Comparison of ENCODE assay signal across 8 mouse cellular contexts in genomic region chr2:145676544-145676925, GRCm38 (mm10). TPM values are rescaled to one million over a fixed set of nuclear protein-coding genes. Genes with fewer than 3 reads are reported as not detected.
DNase-seq lines count a peak whose midpoint lies in the region; ATAC-seq lines count a peak whose summit lies in the region.
"Had no signal": no experiment of that assay in that cellular context is flagged by ENCODE, and none has a peak within 500 bp of the region (broad histone marks: within the 10 kb centered on the region; RNA-seq: fewer than 3 reads in every experiment).

No protein-coding gene starts in this region.

- 16% methylated on average over 3 of the region's 3 CpGs for WGBS in kidney, embryonic 15.5 days
- 40% methylated on average over 3 of the region's 3 CpGs for WGBS in embryonic facial prominence, embryonic 14.5 days

- H3K4me2 ChIP-seq in kidney, embryonic 15.5 days = peak overlapping the region; percentile 78
- peak overlapping the region; percentile 89 for H3K4me2 ChIP-seq in embryonic facial prominence, embryonic 14.5 days (ENCODE audit: low read depth, low read length)

- H3K4me3 ChIP-seq in kidney, embryonic 15.5 days (replicated peaks) = peak overlapping the region; percentile 75
- H3K4me3 ChIP-seq in brown adipose tissue, adult 24 weeks (ENCODE audit: insufficient read depth, low read depth, low read length) = no peak overlapping the region
- no peak overlapping the region for H3K4me3 ChIP-seq in embryonic facial prominence, embryonic 14.5 days (ENCODE audit: low read depth, low read length)

- DNase-seq in kidney, adult 11 months = no peak
- no peak for DNase-seq in embryonic facial prominence, embryonic 14.5 days (ENCODE audit: low spot score)
- peak; percentile 71 for DNase-seq in lung, postnatal 36 days
- DNase-seq in urinary bladder, postnatal 10 days (ENCODE audit: low spot score) = no peak
- no peak for DNase-seq in right cerebral cortex, adult 18-20 months

- H3K27me3 ChIP-seq in kidney, embryonic 15.5 days = no peaks in the 10 kb centered on the region
- no peaks in the 10 kb centered on the region for H3K27me3 ChIP-seq in embryonic facial prominence, embryonic 14.5 days (replicated peaks; ENCODE audit: control insufficient read depth, insufficient read depth, low read length)

- no peaks in the 10 kb centered on the region for H3K9me3 ChIP-seq in kidney, embryonic 15.5 days (replicated peaks)
- H3K9me3 ChIP-seq in embryonic facial prominence, embryonic 14.5 days (ENCODE audit: control insufficient read depth, low read length) = no peaks in the 10 kb centered on the region

- H3K36me3 ChIP-seq in kidney, embryonic 15.5 days = peaks cover 3% of the 10 kb centered on the region; the same call in 1 of the 2 replicates
- H3K36me3 ChIP-seq in embryonic facial prominence, embryonic 14.5 days (ENCODE audit: control insufficient read depth, insufficient read depth, low read length) = no peaks in the 10 kb centered on the region

- no peak overlapping the region for H3K9ac ChIP-seq in kidney, embryonic 15.5 days
- H3K9ac ChIP-seq in embryonic facial prominence, embryonic 14.5 days (ENCODE audit: low read depth, low read length) = no peak overlapping the region
- H3K9ac ChIP-seq: liver, embryonic 14.5 days had no signal

- peak overlapping the region; percentile 96 for H3K27ac ChIP-seq in kidney, embryonic 15.5 days
- 0 out of 2 replicates have a peak overlapping the region, but pooled peaks have one; percentile 23 for H3K27ac ChIP-seq in brown adipose tissue, adult 24 weeks (replicated peaks; ENCODE audit: low read depth, low read length)
- H3K27ac ChIP-seq in embryonic facial prominence, embryonic 14.5 days (replicated peaks; ENCODE audit: low read depth, low read length) = 0 out of 2 replicates have a peak overlapping the region, but pooled peaks have one; percentile 69
- H3K27ac ChIP-seq: liver, embryonic 14.5 days had no signal

- no peak for ATAC-seq in kidney, embryonic 15.5 days (replicated peaks; ENCODE audit: low FRiP score)
- ATAC-seq in embryonic facial prominence, embryonic 14.5 days (ENCODE audit: low read depth) = no peak

- peaks cover 74% of the 10 kb centered on the region for H3K4me1 ChIP-seq in kidney, embryonic 15.5 days
- H3K4me1 ChIP-seq in brown adipose tissue, adult 24 weeks (ENCODE audit: control insufficient read depth, insufficient read depth, insufficient read length, low read length) = peaks cover 4% of the 10 kb centered on the region; the same call in 1 of the 2 replicates
- peaks cover 36% of the 10 kb centered on the region; the same call in 1 of the 2 replicates for H3K4me1 ChIP-seq in embryonic facial prominence, embryonic 14.5 days (ENCODE audit: control insufficient read depth, insufficient read depth, low read length)

RNA-seq across cellular contexts. Expression of gene Rin2, which starts 1.5 kb away (rescaled TPM):
- 32.1 and 33.0 TPM in 2 replicates for polyA plus RNA-seq in kidney, embryonic 15.5 days (2015; fragmentation: Nextera tagmentation; extraction: Ambion mirVana)
- polyA plus RNA-seq in brown adipose tissue, adult 24 weeks (2012; ENCODE audit: insufficient read depth, insufficient read length, missing spikeins) = 12.3 and 18.0 TPM in 2 replicates
- polyA plus RNA-seq in embryonic facial prominence, embryonic 14.5 days (2014; fragmentation: Nextera tagmentation; extraction: Ambion mirVana) = 33.0 and 34.7 TPM in 2 replicates

Comparison
In these comparisons a context has a peak if more than half of its experiments do, and no peak if none do; other contexts are left out.
1. H3K27ac ChIP-seq: peak in every context shown above with its lines; median percentile 96 in kidney, embryonic 15.5 days; 69 in embryonic facial prominence, embryonic 14.5 days; 23 in brown adipose tissue, adult 24 weeks.